Mouse (Mus musculus): ENCODE data around the gene LTO1. TPM values are rescaled to one million over a fixed set of nuclear protein-coding genes. Genes with fewer than 3 reads are reported as not detected.

The LTO1 gene
- polyA plus RNA-seq, 1 experiment, result 19.8 TPM

DNA sequence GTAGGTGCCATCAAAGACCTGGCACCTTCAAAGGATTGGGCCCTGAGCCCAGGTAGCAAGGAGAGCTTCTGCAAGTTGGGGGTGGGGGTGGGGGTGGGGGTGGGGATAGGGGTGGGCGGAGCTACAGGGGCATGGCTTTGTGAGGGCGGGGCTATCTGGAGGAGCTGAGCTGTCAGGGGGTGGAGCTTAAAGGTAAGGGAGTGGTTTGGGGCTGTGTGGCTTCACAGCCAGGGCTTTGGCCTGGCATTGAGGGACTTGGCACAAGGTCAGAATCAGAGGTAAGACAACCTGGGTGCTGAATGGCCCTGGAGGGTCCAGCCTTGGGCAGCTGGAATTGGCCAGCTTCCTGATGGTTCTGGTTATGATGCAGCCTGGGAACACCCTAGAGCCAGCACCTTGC is 56.9 kb downstream of the LTO1 start:
- no peak for DNase-seq
- TF ChIP-seq POLR2A (IDR thresholded peaks at IDR 0.05; ENCODE audit: low read depth, low read length) (no peak), CTCF (conservative IDR thresholded peaks at IDR 0.05; ENCODE audit: insufficient read depth, insufficient read length, low read depth, low read length) (no peak)
- no peaks in the 10 kb centered on the region for H3K4me1 ChIP-seq (ENCODE audit: control insufficient read depth, insufficient read depth, low read length)
- H3K4me3 ChIP-seq (ENCODE audit: insufficient read depth, low read depth, low read length), result no peak overlapping the region
- H3K27ac ChIP-seq (ENCODE audit: insufficient read depth, low read depth, low read length), result no peak overlapping the region
- H3K27me3 ChIP-seq (replicated peaks; ENCODE audit: control insufficient read depth, insufficient read depth, low read length), result no peaks in the 10 kb centered on the region
- H3K36me3 ChIP-seq (ENCODE audit: control insufficient read depth, insufficient read depth, low read length), result no peaks in the 10 kb centered on the region
- WGBS, result 42% methylated on average over 2 of the region's 2 CpGs

DNA sequence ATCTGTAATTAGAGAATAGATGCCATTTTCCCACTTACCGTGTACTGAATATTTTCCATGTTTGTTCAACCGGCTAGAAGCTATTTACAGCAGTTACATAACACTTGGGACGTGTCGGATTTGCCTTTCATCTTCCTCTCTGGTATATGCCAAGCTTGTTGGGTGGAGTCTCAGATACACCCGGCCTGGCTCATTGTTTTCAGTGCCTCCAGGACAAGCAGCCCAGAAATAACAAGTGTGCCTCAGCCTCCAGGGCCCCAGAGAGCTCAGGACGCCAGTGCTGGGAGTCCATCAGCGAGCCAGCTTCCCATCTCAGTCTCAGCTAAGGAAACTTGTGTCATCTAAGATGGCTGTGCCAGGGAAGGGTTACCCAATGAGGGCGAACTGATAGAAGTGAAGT is 58.6 kb downstream of the LTO1 start:
- DNase-seq, result peak; percentile 50
- 58% methylated on average over 8 of the region's 8 CpGs for WGBS
- no peak for TF ChIP-seq CTCF (conservative IDR thresholded peaks at IDR 0.05; ENCODE audit: insufficient read depth, insufficient read length, low read depth, low read length)
- TF ChIP-seq POLR2A (IDR thresholded peaks at IDR 0.05; ENCODE audit: low read depth, low read length), result no peak
- no peaks in the 10 kb centered on the region for H3K36me3 ChIP-seq (ENCODE audit: control insufficient read depth, insufficient read depth, low read length)
- H3K4me3 ChIP-seq (ENCODE audit: insufficient read depth, low read depth, low read length), result no peak overlapping the region
- H3K4me1 ChIP-seq (ENCODE audit: control insufficient read depth, insufficient read depth, low read length), result no peaks in the 10 kb centered on the region
- no peak overlapping the region for H3K27ac ChIP-seq (ENCODE audit: insufficient read depth, low read depth, low read length)
- H3K27me3 ChIP-seq (replicated peaks; ENCODE audit: control insufficient read depth, insufficient read depth, low read length), result no peaks in the 10 kb centered on the region

DNA sequence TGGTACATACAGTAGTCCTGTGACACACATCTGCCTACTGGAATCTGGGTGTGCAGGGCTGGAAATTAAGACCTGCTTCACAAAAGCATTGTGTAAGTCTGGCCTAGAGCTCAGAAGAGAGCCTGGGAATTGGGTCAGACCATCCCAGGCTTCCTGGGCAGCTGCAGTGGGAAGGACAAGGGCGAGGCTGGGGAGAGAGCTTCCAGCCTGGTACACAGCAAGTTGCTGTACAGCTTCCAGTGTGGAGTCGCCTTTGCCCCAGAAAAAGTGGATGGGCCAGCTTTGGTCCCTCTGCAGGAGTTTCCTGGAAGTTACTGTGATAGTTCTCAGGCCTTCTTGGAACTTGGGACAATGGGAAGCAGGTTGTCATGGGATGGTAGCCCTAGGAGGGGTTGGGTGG is 62.2 kb downstream of the LTO1 start:
- no peak for DNase-seq
- Histone ChIP-seq H3K4me3 (ENCODE audit: insufficient read depth, low read depth, low read length) (no peak overlapping the region), H3K27me3 (replicated peaks; ENCODE audit: control insufficient read depth, insufficient read depth, low read length) (no peaks in the 10 kb centered on the region), H3K4me1 (ENCODE audit: control insufficient read depth, insufficient read depth, low read length) (no peaks in the 10 kb centered on the region), H3K27ac (ENCODE audit: insufficient read depth, low read depth, low read length) (no peak overlapping the region), H3K36me3 (ENCODE audit: control insufficient read depth, insufficient read depth, low read length) (no peaks in the 10 kb centered on the region)
- no peak for TF ChIP-seq POLR2A (IDR thresholded peaks at IDR 0.05; ENCODE audit: low read depth, low read length)
- TF ChIP-seq CTCF (conservative IDR thresholded peaks at IDR 0.05; ENCODE audit: insufficient read depth, insufficient read length, low read depth, low read length), result no peak
- WGBS, result 89% methylated on average over 2 of the region's 2 CpGs

DNA sequence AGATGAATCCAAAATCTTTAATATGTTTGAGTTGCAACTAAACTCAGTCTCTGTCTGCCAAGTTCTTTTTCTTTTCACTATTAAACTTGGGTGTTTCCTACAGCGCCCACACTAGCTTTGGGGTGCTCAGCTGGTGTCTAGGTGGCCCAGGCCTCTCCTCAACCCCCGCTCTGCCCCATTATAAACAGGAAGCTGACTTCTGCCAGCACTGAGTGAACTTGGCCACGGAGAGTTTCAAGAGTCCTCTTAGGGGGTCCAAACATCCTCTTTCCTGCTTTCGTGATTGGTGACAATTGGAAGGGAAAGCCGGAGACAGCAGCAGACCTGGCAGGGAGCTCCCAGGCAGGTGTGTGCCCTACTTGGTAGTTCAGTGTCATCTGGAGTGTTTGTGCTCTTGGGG is 64.9 kb downstream of the LTO1 start:
- Histone ChIP-seq H3K36me3 (ENCODE audit: control insufficient read depth, insufficient read depth, low read length) (no peaks in the 10 kb centered on the region), H3K4me1 (ENCODE audit: control insufficient read depth, insufficient read depth, low read length) (no peaks in the 10 kb centered on the region), H3K4me3 (ENCODE audit: insufficient read depth, low read depth, low read length) (no peak overlapping the region), H3K27ac (ENCODE audit: insufficient read depth, low read depth, low read length) (no peak overlapping the region), H3K27me3 (replicated peaks; ENCODE audit: control insufficient read depth, insufficient read depth, low read length) (no peaks in the 10 kb centered on the region)
- DNase-seq, result peak; percentile 22
- TF ChIP-seq POLR2A (IDR thresholded peaks at IDR 0.05; ENCODE audit: low read depth, low read length) (no peak), CTCF (conservative IDR thresholded peaks at IDR 0.05; ENCODE audit: insufficient read depth, insufficient read length, low read depth, low read length) (no peak)
- WGBS, result 73% methylated on average over 5 of the region's 5 CpGs

Other genes starting within 250 kb of the LTO1 start
- gene Ano1, start 163.1 kb upstream of the LTO1 start, polyA plus RNA-seq (2012; rRNA removed), result 10.0 and 14.7 TPM in 2 replicates
- not detected in 2 replicates for gene Fgf3, start 77.0 kb upstream of the LTO1 start, polyA plus RNA-seq (2012; rRNA removed)
- not detected in 2 replicates for gene Fgf4, start 67.7 kb upstream of the LTO1 start, polyA plus RNA-seq (2012; rRNA removed)
- not detected in 2 replicates for gene Fgf15, start 18.6 kb upstream of the LTO1 start, polyA plus RNA-seq (2012; rRNA removed)
- gene Ccnd1, start 24.8 kb downstream of the LTO1 start, polyA plus RNA-seq (2012; rRNA removed), result 137 and 139 TPM in 2 replicates